Mouse (Mus musculus) CH12.LX (cell line): Measurements from ENCODE around the gene Clasrp. TPM values are rescaled to one million over a fixed set of nuclear protein-coding genes. Genes with fewer than 3 reads are reported as not detected.

Experiments used
- DNase-seq: peaks from one replicate; pipeline ENCODE4 v3.0.0-alpha.2; 2013; ENCODE audit errors: extremely low read depth
- H3K27ac ChIP-seq: 2 replicates; pipeline ENCODE4 v1.5.1; 2012; ENCODE audit warnings: low read depth, mild to moderate bottlenecking, control low read depth, moderate library complexity; ENCODE audit not compliant: insufficient read depth
- H3K27me3 ChIP-seq: replicated peaks from 2 replicates; pipeline ENCODE3; 2012; ENCODE audit warnings: inconsistent platforms
- H3K36me3 ChIP-seq, 2 experiments: replicated peaks in 1 of 2; 2 replicates each; pipeline versions ENCODE3 to v1.6.1; 2012; ENCODE audit warnings: inconsistent platforms in 1 of 2, low read length in 1 of 2, mild to moderate bottlenecking in 1 of 2, mixed read lengths in 1 of 2, moderate library complexity in 1 of 2; ENCODE audit not compliant: control insufficient read depth in 1 of 2, insufficient read depth in 1 of 2
- H3K4me1 ChIP-seq, 2 experiments: 2 replicates each; pipeline ENCODE4 v1.6.1; 2012; ENCODE audit warnings: inconsistent platforms in 1 of 2, moderate library complexity in 1 of 2; ENCODE audit not compliant: insufficient read depth in 2 of 2, control insufficient read depth in 1 of 2
- H3K4me2 ChIP-seq: 2 replicates; pipeline ENCODE4 v1.6.1; 2012; ENCODE audit warnings: low read depth, mild to moderate bottlenecking, control low read depth; ENCODE audit not compliant: poor library complexity, insufficient read depth, severe bottlenecking
- H3K4me3 ChIP-seq, 3 experiments: fragments of 150-350 bp in 1 of 3; sonication (generic) in 1 of 3; replicated peaks in 1 of 3; 2 replicates each; pipeline versions ENCODE3 to v1.5.1; 2011 to 2012; ENCODE audit warnings: low read depth in 2 of 3, low read length in 2 of 3, mild to moderate bottlenecking in 2 of 3, moderate library complexity in 2 of 3, control low read depth in 1 of 3, improper control_type of control experiment in 1 of 3, inconsistent platforms in 1 of 3, mixed read lengths in 1 of 3; ENCODE audit not compliant: poor library complexity in 1 of 3
- H3K79me2 ChIP-seq: replicated peaks from 2 replicates; pipeline ENCODE4 v1.6.1; 2012; ENCODE audit warnings: mild to moderate bottlenecking, moderate library complexity; ENCODE audit not compliant: control insufficient read depth, poor library complexity, insufficient read depth, severe bottlenecking; ENCODE audit errors: extremely low read depth
- H3K9ac ChIP-seq: 2 replicates; pipeline ENCODE4 v1.6.1; 2012; ENCODE audit warnings: low read depth, mild to moderate bottlenecking, control low read depth, moderate library complexity; ENCODE audit not compliant: insufficient read depth
- H3K9me3 ChIP-seq: replicated peaks from 2 replicates; pipeline ENCODE3; 2012; ENCODE audit warnings: low read length, inconsistent platforms, mixed read lengths
- BHLHE40 ChIP-seq: IDR thresholded peaks from 2 replicates; pipeline ENCODE4 v1.6.1; 2011; ENCODE audit warnings: mild to moderate bottlenecking, low read depth, low read length, improper control_type of control experiment
- CHD1 ChIP-seq: IDR thresholded peaks from 2 replicates; pipeline ENCODE4 v1.6.1; 2012; ENCODE audit warnings: low read depth, low read length, improper control_type of control experiment, inconsistent platforms
- CHD2 ChIP-seq: IDR thresholded peaks from 2 replicates; pipeline ENCODE4 v1.6.1; 2011; ENCODE audit warnings: low read length, improper control_type of control experiment
- ETS1 ChIP-seq: conservative IDR thresholded peaks from 2 replicates; pipeline ENCODE4 v1.6.1; 2012; ENCODE audit warnings: low read depth, mild to moderate bottlenecking, inconsistent platforms, low read length, improper control_type of control experiment, moderate library complexity
- GABPA ChIP-seq: IDR thresholded peaks from 2 replicates; pipeline ENCODE4 v1.6.1; 2012; ENCODE audit warnings: low read depth, low read length, improper control_type of control experiment, inconsistent platforms; ENCODE audit not compliant: insufficient replicate concordance
- HCFC1 ChIP-seq: IDR thresholded peaks from 2 replicates; pipeline ENCODE4 v1.6.1; 2012; ENCODE audit warnings: low read depth, mild to moderate bottlenecking, inconsistent platforms, low read length, improper control_type of control experiment
- JUND ChIP-seq: conservative IDR thresholded peaks from 2 replicates; pipeline ENCODE4 v1.6.1; 2011; ENCODE audit warnings: low read depth, low read length, improper control_type of control experiment
- KAT2A ChIP-seq: IDR thresholded peaks from 2 replicates; pipeline ENCODE4 v1.6.1; 2012; ENCODE audit warnings: low read length, improper control_type of control experiment, inconsistent platforms; ENCODE audit not compliant: insufficient replicate concordance
- MAX ChIP-seq: IDR thresholded peaks from 2 replicates; pipeline ENCODE4 v1.6.1; 2011; ENCODE audit warnings: low read length, improper control_type of control experiment
- MAZ ChIP-seq: IDR thresholded peaks from 2 replicates; pipeline ENCODE4 v1.6.1; 2012; ENCODE audit warnings: low read depth, mild to moderate bottlenecking, inconsistent platforms, low read length, improper control_type of control experiment, moderate library complexity
- MEF2A ChIP-seq: IDR thresholded peaks from 2 replicates; pipeline ENCODE4 v1.6.1; 2014; ENCODE audit warnings: low read depth, mild to moderate bottlenecking, inconsistent platforms, low read length, improper control_type of control experiment, borderline replicate concordance
- MXI1 ChIP-seq: IDR thresholded peaks from 2 replicates; pipeline ENCODE4 v1.6.1; 2011; ENCODE audit warnings: mild to moderate bottlenecking, low read depth, low read length, improper control_type of control experiment
- NELFE ChIP-seq: IDR thresholded peaks from 2 replicates; pipeline ENCODE4 v1.6.1; 2011; ENCODE audit warnings: low read depth, low read length, improper control_type of control experiment
- NRF1 ChIP-seq: IDR thresholded peaks from 2 replicates; pipeline ENCODE4 v1.6.1; 2014; ENCODE audit warnings: low read depth, mild to moderate bottlenecking, inconsistent platforms, low read length, improper control_type of control experiment, moderate library complexity
- PAX5 ChIP-seq: IDR thresholded peaks from 2 replicates; pipeline ENCODE4 v1.6.1; 2012; ENCODE audit warnings: low read length, inconsistent platforms, mixed read lengths
- POLR2A ChIP-seq: IDR thresholded peaks from 2 replicates; pipeline ENCODE4 v1.6.1; 2011; ENCODE audit warnings: low read depth, mild to moderate bottlenecking, improper control_type of control experiment, low read length
- RAD21 ChIP-seq: IDR thresholded peaks from 2 replicates; pipeline ENCODE4 v1.6.1; 2011; ENCODE audit warnings: low read depth, mild to moderate bottlenecking, low read length, improper control_type of control experiment, moderate library complexity
- RCOR1 ChIP-seq: conservative IDR thresholded peaks from 2 replicates; pipeline ENCODE4 v1.6.1; 2012; ENCODE audit warnings: low read depth, mild to moderate bottlenecking, inconsistent platforms, low read length, improper control_type of control experiment
- SIN3A ChIP-seq: IDR thresholded peaks from 2 replicates; pipeline ENCODE4 v1.6.1; 2012; ENCODE audit warnings: low read length, improper control_type of control experiment, inconsistent platforms
- TBP ChIP-seq: conservative IDR thresholded peaks from 2 replicates; pipeline ENCODE4 v1.6.1; 2011; ENCODE audit warnings: low read depth, low read length, improper control_type of control experiment
- TCF12 ChIP-seq: IDR thresholded peaks from 2 replicates; pipeline ENCODE4 v1.6.1; 2014; ENCODE audit warnings: low read depth, mild to moderate bottlenecking, inconsistent platforms, low read length, improper control_type of control experiment
- USF1 ChIP-seq: IDR thresholded peaks from 2 replicates; pipeline ENCODE4 v1.6.1; 2014; ENCODE audit warnings: low read depth, mild to moderate bottlenecking, inconsistent platforms, low read length, improper control_type of control experiment
- USF2 ChIP-seq: conservative IDR thresholded peaks from 2 replicates; pipeline ENCODE4 v1.6.1; 2011; ENCODE audit warnings: low read depth, low read length, improper control_type of control experiment
- ZC3H11A ChIP-seq: IDR thresholded peaks from 2 replicates; pipeline ENCODE4 v1.6.1; 2012; ENCODE audit warnings: low read depth, mild to moderate bottlenecking, inconsistent platforms, low read length, improper control_type of control experiment
- ZKSCAN1 ChIP-seq: IDR thresholded peaks from 2 replicates; pipeline ENCODE4 v1.6.1; 2012; ENCODE audit warnings: low read depth, inconsistent platforms, low read length, improper control_type of control experiment, borderline replicate concordance
- ZNF384 ChIP-seq: IDR thresholded peaks from 2 replicates; pipeline ENCODE4 v1.6.1; 2012; ENCODE audit warnings: low read depth, low read length, improper control_type of control experiment, inconsistent platforms
- dilution Hi-C: fragments of 300-500 bp; cut with MboI; formaldehyde crosslinking; loops from 2 replicates; pipeline ENCODE4 v1.14.3; 2020; ENCODE audit warnings: low sequenced_read_pairs; ENCODE audit not compliant: extremely low pct_unique_long_range_greater_than_20kb, extremely low pct_ligation_motif_present
- in situ Hi-C: fragments of 300-500 bp; cut with MboI; formaldehyde crosslinking; loops from 3 replicates; pipeline ENCODE4 v1.14.3; 2019; ENCODE audit warnings: low sequenced_read_pairs, low pct_ligation_motif_present, low pct_unique_long_range_greater_than_20kb, mixed read lengths
- polyA plus RNA-seq: library from polyadenylated mRNA; unstranded; fragments of >175 nt; gene quantifications from 2 replicates; pipeline ENCODE4 v1.2.1, GENCODE M21; 2012; ENCODE audit warnings: low read depth; ENCODE audit not compliant: insufficient read length
- total RNA-seq, 2 experiments: library from RNA; depleted of rRNA; stranded (reverse); fragments of 300-350 nt in 1 of 2; fragments of >200 nt in 1 of 2; gene quantifications; 2 replicates each; pipeline ENCODE4 v1.2.3; 2012 to 2014

The Clasrp gene
- total and polyA plus RNA-seq, 3 experiments: 14.5 to 59.4 (median 45.4) TPM

DNA sequence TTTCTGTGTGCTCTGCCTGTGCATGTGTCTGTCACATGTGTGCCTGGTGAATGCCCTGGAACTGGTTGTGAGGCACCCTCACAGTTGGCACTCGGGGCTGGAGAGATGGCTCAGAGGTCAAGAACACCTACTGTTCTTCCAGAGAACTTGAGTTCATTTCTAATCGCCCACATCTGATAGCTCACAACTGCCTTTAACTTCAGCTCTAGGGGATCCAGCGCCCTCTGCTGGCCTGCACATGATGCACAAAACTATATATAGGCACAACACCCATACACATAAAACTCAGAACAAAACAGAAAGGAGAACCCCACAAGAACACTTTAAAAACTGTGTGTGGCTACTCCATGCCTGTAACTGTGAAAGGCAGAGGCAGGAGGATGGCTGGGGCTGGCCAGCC lies 15.1 kb downstream of the Clasrp start (continued):
- TF ChIP-seq ZKSCAN1 (no peak), MAZ (no peak), JUND (no peak), RCOR1 (no peak), ZNF384 (no peak), MEF2A (peak; percentile 76), CHD1 (no peak), NELFE (no peak), ZC3H11A (no peak), PAX5 (no peak), MAX (no peak), RAD21 (peak; percentile 57), HCFC1 (no peak), TCF12 (no peak), NRF1 (no peak), ETS1 (no peak), MXI1 (no peak), POLR2A (no peak), USF2 (no peak), BHLHE40 (no peak)
- TF ChIP-seq, all 38 proteins: peak for 6

DNA sequence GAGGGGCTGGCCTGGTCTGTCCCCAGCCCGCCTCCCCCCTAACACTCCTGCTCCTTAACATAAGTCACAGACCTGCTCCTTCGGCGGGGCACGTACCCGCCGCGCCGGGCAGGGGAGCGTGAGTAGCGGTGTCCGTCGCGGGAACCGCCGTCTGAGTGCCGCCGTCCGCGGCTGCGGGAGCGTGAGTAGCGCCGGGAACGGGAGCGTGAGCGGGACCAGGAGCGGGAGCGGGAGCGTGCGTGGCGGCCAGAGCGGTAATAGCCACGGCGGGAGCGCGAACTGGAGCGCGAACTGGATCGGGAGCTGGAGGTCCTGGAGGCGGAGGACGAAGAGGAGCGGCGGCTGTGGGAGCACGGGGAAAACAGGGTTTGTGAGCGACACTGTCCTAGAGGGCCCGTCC lies 18.0 kb downstream of the Clasrp start:
- Histone ChIP-seq H3K27ac (no peak overlapping the region), H3K9me3 (no peaks in the 10 kb centered on the region), H3K9ac (no peak overlapping the region), H3K79me2 (0 out of 2 replicates have a peak, but pooled peaks cover under 1% of the 10 kb centered on the region), H3K4me3 (no peak overlapping the region), H3K4me1 (peaks cover 0 to 28% of the 10 kb centered on the region in 2 experiments; a peak in 2 of 4 replicates), H3K4me2 (no peak overlapping the region), H3K36me3 (peaks cover 84 to 96% of the 10 kb centered on the region in 2 experiments), H3K27me3 (no peaks in the 10 kb centered on the region)
- dilution Hi-C loops (no loop called here), in situ Hi-C loops (no loop called here)
- DNase-seq: no peak
- TF ChIP-seq USF1 (no peak), SIN3A (no peak), MAZ (no peak), JUND (no peak), CHD1 (no peak), CHD2 (no peak), TBP (no peak), KAT2A (no peak), ETS1 (no peak), HCFC1 (no peak), USF2 (no peak), GABPA (no peak), ZNF384 (no peak), NELFE (no peak), TCF12 (no peak)
